Mouse (Mus musculus) testis, adult 2 months (tissue): ENCODE results near the gene Prdm16. TPM values are rescaled to one million over a fixed set of nuclear protein-coding genes. Genes with fewer than 3 reads are reported as not detected.

Source experiments
- H3K27ac ChIP-seq: fragments of 200-500 bp; 2 replicates; pipeline ENCODE4 v1.5.1; 2012; ENCODE audit warnings: low read depth, low read length; ENCODE audit not compliant: control insufficient read depth, insufficient read depth
- H3K27me3 ChIP-seq: fragments of 200-500 bp; 2 replicates; pipeline ENCODE4 v1.6.1; 2012; ENCODE audit warnings: mild to moderate bottlenecking, low read length, moderate library complexity; ENCODE audit not compliant: control insufficient read depth, insufficient read depth
- H3K36me3 ChIP-seq: fragments of 200-500 bp; 2 replicates; pipeline ENCODE4 v1.6.1; 2012; ENCODE audit warnings: mild to moderate bottlenecking, low read length; ENCODE audit not compliant: control insufficient read depth, insufficient read depth
- H3K4me1 ChIP-seq: fragments of 200-500 bp; 2 replicates; pipeline ENCODE4 v1.6.1; 2012; ENCODE audit warnings: low read length; ENCODE audit not compliant: control insufficient read depth, insufficient read depth
- H3K4me3 ChIP-seq: fragments of 200-500 bp; 2 replicates; pipeline ENCODE4 v1.5.1; 2012; ENCODE audit warnings: low read depth, mild to moderate bottlenecking, low read length, moderate library complexity, mixed read lengths; ENCODE audit not compliant: control insufficient read depth
- CTCF ChIP-seq: fragments of 200-500 bp; IDR thresholded peaks from 2 replicates; pipeline ENCODE4 v1.5.1; 2012; ENCODE audit warnings: low read depth, mild to moderate bottlenecking, inconsistent platforms, low read length, moderate library complexity; ENCODE audit not compliant: control insufficient read depth, insufficient read depth, insufficient replicate concordance
- POLR2A ChIP-seq: fragments of 200-500 bp; IDR thresholded peaks from 2 replicates; pipeline ENCODE4 v1.6.1; 2012; ENCODE audit warnings: low read depth, mild to moderate bottlenecking, inconsistent platforms, low read length, moderate library complexity; ENCODE audit not compliant: control insufficient read depth
- polyA plus RNA-seq: library from polyadenylated mRNA; depleted of rRNA; stranded (reverse); fragments of >200 nt; gene quantifications from 2 replicates; pipeline ENCODE4 v1.2.3, GENCODE M21; 2012

Prdm16 gene
- polyA plus RNA-seq, 1 experiment: 3.0 TPM

DNA sequence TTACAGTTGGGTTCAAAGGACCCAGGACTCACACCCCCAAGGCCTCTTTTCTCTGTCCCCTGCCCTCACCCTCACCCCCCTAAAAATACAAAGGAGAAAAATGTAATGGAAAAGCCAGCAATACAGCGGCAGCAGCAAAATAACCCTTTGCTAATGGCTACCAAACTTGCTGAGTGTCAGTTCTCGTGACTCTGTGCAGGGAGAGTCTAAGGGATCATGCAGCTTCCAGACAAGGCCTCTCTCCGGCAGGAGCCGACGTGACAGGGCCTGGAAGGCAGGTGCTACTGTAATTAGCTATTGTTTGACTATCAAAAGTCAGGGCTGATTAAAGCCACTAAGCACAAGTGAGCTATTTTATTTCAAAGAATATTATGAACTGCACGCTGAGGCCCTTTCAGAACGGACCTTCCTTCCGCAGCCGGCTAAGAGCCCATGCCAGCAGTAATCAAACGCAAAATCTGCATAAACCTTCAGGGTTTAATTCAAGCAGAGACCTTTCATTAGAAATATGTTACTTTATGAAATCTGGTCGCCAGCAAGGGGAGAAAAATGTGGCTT is 180.3 kb downstream of the Prdm16 start:
- no peaks in the 10 kb centered on the region for H3K27me3 ChIP-seq

DNA sequence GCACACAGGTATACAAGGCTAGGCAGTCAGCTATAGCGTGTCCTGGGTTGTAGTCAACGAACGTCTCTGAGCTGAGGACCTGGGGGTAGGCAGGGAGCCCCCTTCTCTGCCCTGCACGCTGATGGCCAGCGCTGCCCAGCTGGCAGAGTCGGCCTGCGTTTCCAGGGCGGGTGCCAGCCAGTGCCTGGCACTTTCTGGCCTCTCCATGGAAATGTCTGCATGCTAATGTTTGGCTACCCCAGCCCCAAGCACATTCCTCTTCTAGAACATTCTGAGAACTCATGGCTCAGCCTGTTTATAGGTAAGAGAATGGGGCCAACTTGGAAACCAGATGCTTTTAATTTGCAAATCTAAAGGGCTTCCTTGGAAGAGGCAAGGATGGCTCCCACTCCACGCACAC is 186.2 kb downstream of the Prdm16 start:
- H3K27ac ChIP-seq: no peak overlapping the region
- H3K4me3 ChIP-seq: no peak overlapping the region
- no peaks in the 10 kb centered on the region for H3K27me3 ChIP-seq
- H3K36me3 ChIP-seq: no peaks in the 10 kb centered on the region
- no peaks in the 10 kb centered on the region for H3K4me1 ChIP-seq
- TF ChIP-seq POLR2A: no peak
- TF ChIP-seq CTCF: no peak

More for the DNA sequence above, 180.3 kb downstream of the Prdm16 start:
- Histone ChIP-seq H3K4me3 (no peak overlapping the region), H3K27ac (no peak overlapping the region), H3K36me3 (no peaks in the 10 kb centered on the region), H3K4me1 (peaks cover 2% of the 10 kb centered on the region; the same call in 1 of the 2 replicates)
- no peak for TF ChIP-seq POLR2A
- no peak for TF ChIP-seq CTCF

DNA sequence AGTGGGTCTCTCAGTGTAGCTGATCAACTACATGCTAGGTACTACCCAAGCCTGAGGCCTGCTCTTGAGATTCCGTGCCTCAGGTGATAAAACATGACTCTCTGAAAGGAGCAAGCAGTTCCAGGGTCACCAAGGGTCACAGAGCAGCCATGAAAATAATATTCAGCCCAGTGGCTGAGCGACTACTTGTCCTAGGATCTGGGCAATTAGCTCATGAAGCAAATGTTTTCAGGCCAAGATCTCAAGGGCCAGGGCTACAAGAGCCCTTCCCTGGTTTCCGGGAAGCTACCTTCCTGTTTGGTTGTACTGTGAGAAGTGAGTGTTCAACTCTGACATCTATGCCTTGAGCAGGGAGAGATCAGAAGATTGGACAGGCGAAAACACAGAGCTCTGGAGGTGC is 186.6 kb downstream of the Prdm16 start:
- Histone ChIP-seq H3K4me3 (no peak overlapping the region), H3K27ac (no peak overlapping the region), H3K36me3 (no peaks in the 10 kb centered on the region), H3K4me1 (no peaks in the 10 kb centered on the region), H3K27me3 (no peaks in the 10 kb centered on the region)
- TF ChIP-seq POLR2A (no peak), CTCF (no peak)

DNA sequence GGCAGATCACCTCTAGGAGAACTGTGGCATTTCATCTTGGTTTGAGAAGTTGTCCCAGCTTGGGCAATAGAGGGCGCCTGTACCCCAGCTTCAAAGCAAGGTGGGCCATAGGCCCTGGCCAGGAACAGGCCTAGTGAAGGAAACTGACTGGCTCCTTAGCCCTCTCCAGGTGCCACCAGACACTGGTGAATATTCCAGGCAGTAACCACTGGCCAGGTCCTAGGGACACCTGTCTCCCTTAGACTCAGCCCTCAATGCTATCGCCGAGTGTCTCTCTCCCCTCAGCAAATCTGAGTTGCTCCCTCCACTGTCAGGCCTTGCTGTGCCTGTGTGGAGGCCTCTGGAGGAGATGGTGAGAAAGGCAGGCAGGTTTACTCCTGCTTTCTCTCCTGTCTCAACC is 187.3 kb downstream of the Prdm16 start:
- Histone ChIP-seq H3K27ac (no peak overlapping the region), H3K4me3 (no peak overlapping the region), H3K36me3 (no peaks in the 10 kb centered on the region), H3K4me1 (no peaks in the 10 kb centered on the region), H3K27me3 (no peaks in the 10 kb centered on the region)
- no peak for TF ChIP-seq CTCF
- TF ChIP-seq POLR2A: no peak

DNA sequence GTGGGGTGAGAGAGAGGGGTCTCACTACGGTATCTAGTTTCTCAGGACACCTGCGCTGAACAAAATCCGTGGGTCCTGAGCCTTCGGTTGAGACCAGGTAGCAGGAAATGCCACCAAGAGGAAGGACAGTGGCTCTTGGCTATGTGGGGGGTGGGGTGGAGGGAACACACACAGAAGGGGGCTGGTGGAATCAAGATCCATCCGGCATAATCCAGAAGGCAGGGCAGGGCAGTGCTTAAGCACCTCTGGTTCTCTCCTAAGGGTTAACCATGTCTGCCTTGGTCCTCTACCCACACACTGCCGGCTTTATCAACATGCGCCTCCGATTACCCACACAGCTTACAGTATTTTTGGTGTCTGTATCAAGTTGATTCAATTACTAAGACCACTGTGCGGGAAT is 191.0 kb downstream of the Prdm16 start:
- Histone ChIP-seq H3K4me3 (no peak overlapping the region), H3K27ac (no peak overlapping the region), H3K4me1 (no peaks in the 10 kb centered on the region; the same call in 1 of the 2 replicates), H3K36me3 (no peaks in the 10 kb centered on the region), H3K27me3 (no peaks in the 10 kb centered on the region)
- TF ChIP-seq POLR2A (no peak), CTCF (no peak)

DNA sequence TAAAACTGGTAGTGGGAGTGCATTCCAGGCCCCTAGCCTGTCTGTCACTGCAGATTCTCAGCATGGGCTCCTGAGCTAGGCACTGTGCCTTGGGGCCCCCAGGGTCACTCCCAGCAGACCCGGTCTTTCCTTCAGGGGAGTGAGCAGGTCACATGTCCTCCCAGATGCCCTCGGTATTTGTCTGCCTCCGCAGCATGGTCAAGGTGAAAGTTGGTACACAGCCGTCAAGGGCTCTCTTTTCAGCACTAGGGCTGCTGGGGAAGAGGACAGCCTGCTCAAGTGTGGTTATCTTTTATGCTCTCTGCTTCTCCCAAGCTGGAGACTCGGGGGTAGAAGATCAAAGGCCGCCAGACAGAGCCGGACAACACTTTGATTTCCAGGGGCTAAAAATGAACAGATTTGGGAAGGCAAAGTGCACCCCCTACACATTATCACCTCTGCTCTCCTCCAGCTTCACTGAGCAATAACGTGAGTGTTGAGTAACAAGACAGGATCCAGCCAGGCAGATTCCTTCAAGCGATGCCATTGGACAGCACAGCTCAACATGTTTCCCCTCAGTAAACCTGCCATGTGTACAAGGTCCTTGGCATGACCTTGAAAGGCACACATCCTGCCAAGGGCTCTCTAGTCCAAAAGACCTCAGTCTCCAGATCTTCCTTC is 193.9 kb downstream of the Prdm16 start:
- H3K4me3 ChIP-seq: no peak overlapping the region
- TF ChIP-seq POLR2A: no peak
- no peak for TF ChIP-seq CTCF
- H3K36me3 ChIP-seq: no peaks in the 10 kb centered on the region
- H3K4me1 ChIP-seq: no peaks in the 10 kb centered on the region; the same call in 1 of the 2 replicates
- H3K27ac ChIP-seq: no peak overlapping the region
- H3K27me3 ChIP-seq: no peaks in the 10 kb centered on the region

DNA sequence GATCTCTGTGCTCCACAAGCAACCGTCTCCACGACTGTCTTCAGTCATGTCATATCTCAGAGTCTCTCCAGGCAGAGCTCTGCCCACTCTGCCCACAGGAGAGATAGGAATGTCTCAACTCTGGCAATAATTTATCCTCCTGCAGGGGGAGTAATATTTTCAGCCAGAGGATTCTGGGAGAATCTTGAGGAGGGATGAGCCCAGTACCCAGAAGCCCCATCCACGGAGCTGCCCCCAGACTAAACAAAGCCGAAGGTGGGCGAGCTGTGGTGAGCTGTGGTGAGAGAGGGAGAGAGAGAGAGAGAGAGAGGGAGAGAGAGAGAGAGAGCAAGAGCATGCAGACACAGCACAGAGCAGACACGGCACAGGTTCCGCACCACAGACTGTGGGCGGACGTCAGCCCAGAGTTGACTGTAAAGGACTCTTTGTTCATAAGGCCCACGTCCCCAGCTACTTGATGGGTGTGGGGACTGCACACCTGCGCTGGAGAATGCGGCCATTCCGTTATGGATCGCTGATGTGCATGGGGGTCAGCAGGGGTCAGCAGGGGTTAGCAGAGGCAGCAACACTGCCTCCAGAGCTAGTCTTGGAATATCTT is 197.1 kb downstream of the Prdm16 start:
- Histone ChIP-seq H3K27me3 (no peaks in the 10 kb centered on the region), H3K36me3 (no peaks in the 10 kb centered on the region), H3K27ac (no peak overlapping the region), H3K4me3 (no peak overlapping the region), H3K4me1 (no peaks in the 10 kb centered on the region; the same call in 1 of the 2 replicates)
- no peak for TF ChIP-seq CTCF

DNA sequence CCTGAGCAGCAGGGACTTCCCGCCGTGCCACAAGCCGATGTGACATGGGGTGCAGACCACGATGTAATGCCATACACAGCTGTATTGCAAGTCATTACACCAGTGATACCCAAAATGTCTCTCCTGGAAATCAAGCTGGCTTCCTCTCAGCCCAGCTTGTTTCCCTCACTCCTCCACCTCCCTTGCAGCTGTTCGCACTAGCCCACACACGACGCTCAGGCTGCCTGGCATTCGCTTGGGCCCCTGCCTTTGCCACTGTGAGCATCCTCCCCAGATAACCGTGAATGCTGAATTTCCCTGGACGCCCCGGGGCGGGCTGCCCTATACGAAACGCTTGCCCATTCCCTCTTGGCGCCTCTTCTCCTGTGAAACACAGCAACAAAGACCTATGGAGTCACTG is 198.1 kb downstream of the Prdm16 start:
- no peak overlapping the region for H3K27ac ChIP-seq
- no peak for TF ChIP-seq CTCF
- TF ChIP-seq POLR2A: no peak
- no peaks in the 10 kb centered on the region for H3K27me3 ChIP-seq
- no peak overlapping the region for H3K4me3 ChIP-seq
- no peaks in the 10 kb centered on the region; the same call in 1 of the 2 replicates for H3K4me1 ChIP-seq
- H3K36me3 ChIP-seq: no peaks in the 10 kb centered on the region
